Mouse (Mus musculus): ENCODE measurements around the gene Adamts17.

The Adamts17 gene

DNA sequence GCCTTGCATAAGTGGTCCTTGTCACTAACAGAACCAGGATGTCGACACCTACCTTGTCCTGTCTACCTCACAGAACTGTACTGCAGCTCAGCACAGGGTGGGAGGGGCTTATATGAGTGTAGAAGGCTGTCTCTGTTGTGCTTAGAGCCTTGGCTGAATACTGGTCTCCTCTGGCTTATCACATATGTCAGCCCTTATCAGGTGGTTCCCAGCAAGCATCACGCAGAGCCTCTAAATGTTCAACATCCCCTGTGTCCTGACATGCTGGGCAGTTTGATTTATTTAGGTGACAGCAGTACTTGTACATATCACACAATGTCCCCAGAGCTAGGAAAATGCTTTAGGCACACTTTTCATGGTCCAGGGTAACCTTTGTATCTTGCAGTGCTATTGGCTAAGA is 191.7 kb downstream of the Adamts17 start:
- DNase-seq (ENCODE audit: low read depth, low spot score): no peak

DNA sequence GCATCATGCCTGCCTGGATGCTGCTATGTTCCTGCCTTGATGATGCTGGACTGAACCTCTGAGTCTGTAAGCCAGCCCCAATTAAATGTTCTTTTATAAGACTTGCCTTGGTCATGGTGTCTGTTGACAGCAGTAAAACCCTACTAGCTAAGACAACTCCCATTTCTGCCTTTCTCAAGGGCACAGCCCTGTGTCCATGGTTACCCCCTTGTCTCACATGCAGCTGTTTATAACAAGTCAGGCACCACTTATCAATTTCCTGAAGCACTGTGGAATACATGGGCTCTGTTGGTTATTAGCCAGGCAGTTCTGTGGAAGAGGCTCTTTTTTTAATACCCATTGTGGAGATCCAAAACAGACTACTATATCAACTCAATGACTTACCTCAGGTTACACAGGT is 193.1 kb downstream of the Adamts17 start:
- no peak for DNase-seq (ENCODE audit: low read depth, low spot score)

DNA sequence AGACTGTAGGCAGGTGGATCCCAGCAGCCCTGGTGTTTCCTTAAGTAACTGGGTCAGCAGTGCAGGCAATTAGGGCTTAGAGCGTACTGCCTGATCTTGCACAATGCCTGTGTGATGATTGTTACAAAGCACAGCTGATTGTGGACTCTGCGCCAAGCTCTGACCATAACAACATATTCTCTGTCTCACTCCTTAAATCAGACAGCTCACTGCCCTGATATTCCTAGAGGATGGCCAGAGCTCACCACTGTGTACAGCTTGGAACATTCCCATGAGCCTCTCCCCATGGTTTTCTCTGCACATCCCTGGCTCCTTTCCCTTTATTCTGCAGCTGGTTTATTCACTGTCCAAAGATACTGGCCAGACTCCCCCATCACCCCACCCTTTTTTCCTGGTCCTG is 194.8 kb downstream of the Adamts17 start:
- no peak for DNase-seq (ENCODE audit: low read depth, low spot score)

DNA sequence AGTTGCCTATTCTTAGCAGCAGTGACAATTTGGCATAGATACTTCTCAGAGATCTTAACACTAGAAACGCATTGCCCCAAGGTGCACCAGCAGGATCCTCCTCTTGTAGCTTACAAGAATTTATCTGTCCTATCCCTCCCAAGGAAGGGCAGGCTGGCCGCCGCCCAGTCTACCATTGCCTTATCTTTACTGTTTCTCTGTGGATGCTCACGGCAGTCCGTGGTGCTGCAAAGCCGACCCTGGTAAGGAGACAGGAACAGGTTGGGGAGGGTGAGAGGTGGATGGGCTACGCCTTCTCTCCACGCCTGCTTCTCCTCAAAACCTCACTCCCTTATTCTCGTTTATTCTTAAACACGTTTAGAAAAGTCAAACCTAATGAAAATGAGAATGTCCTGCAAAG is 195.7 kb downstream of the Adamts17 start:
- no peak for DNase-seq (ENCODE audit: low read depth, low spot score)

DNA sequence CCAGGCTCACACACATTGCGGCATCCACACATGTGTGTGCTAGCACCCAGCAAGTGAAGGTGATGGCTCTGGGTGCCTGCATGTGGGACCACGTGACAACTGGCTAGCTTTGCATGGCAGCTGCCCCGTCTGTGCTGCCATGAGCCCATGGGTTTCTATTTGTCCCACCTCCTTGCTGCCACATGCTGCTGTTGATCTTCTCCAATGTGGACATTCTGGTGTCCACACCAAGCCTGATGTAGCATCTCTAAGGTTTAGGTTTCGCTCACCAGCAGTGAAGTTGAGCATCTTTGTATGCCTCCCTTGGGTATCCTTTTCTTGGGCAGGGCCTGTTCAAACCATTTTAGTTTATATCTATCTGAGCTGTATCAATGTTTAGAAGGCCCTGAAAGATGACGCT is 196.1 kb downstream of the Adamts17 start:
- DNase-seq (ENCODE audit: low read depth, low spot score): no peak

DNA sequence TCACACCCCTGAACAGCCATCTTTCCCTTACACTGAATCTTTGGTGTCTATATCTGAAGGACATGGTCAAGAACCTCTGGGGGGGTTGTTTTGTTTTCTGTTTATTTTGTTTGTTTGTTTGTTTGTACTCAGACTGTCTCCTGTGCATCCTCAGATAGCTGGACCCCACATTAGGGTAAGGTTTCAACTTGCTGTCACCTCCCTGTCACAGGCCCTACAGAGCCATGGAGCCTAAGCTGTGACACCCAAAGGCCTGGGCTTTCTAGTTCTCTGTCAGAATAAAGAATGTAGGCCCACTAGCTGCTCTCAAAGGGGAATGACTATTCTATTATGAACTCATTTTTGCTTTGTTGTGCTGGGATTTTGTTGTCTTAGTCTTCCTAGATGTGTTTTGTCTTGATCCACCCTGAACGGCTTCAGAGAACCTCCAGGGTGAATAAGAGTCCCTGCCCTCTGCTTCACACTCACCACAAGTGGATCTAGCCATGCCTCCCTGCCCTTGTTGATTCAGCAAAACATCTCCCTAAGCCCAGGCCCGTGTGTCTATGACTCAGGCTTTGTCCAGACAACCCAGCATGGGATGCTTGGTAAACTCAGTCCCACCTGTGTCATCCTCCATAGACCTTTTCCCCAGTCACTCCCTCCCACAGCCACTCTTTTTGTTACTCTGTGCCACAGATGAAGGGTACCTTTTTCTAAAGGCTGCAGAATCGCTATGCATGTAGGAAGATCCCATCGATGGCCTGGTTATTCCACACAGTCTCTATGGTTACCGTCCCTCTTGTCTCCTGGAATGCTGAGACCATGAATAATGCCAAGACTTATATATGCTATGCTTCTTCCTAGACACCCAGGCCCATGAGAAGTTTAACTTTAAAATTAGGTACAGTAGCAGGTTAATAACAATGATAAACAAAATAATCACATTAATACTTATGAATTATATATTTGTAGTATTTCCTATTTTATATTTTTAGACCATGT is 197.3 kb downstream of the Adamts17 start:
- DNase-seq (ENCODE audit: low read depth, low spot score): no peak

DNA sequence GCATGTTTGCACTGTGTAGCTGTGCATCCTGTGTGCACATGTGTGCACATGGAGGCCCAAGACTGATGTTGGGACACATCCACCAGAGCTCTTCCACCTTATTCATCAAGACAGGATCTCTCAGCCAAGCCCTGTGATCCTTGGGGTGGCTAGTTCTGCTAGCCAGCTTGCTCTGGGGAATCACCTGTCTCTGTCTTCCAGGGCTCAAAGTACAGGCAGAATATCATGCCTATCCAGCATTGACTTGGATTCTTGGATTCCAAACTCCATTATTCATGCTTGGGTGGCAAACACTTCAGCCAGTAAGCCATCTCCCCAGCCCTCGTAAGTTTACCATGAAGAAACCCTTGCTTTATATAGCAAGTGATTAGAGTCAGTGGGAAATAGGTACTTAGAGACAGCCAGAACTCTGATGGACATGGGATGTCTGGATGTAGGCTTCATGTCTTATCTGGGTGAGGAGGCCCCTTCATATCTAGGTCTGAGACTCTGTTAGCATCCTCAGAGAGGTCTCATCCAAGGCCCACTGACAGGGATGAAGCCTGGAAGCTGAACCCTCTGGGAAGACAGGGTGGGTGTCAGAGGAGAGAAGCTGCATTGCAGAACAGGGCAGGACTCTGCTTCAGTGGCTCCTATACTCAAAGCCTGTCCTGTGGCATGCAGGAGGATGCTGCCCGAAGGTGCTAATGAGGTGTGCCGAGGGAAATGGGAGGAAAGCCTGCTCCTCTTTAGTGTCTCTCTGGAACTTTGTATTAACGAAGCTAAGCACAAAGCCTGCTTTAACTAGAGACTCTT is 198.4 kb downstream of the Adamts17 start:
- DNase-seq (ENCODE audit: low read depth, low spot score): no peak

DNA sequence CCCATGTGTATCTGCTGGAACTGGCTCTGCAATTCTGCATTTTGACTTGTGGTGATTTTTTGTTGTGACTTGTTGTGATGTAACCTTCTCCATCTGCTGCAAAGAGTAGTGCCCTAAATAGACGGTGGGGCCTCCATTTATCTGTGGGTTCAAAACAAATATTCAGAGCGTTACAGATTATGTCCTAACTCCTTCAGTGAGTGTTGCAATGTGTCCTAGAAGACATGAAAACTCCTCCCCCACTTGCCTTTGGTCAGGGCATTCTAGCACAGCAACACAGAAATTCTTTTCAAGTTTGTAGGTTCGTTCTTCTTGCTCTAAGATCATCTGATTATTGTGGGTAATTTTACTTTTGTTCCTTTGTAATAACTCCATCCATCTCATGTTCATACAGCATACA is 199.6 kb downstream of the Adamts17 start:
- no peak for DNase-seq (ENCODE audit: low read depth, low spot score)

DNA sequence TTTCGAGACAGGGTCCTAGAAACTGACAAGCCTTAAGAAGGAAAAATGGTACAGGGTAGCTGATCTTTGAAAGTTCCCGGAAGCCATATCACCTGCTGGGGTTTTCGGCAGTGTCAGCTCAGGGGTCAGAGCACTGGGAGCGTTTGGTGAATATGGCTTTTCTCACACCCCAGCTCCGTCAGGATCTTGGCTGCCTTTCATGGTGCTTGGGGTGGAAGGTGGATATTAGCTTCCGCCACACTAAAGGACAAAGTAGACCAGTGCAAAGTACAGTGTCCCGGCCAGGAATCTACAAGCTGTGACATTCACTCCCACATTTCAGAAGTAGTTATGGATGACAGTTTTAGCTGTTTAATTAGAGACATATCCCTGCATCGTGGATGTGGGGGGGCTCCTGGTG is 200.3 kb downstream of the Adamts17 start:
- no peak for DNase-seq (ENCODE audit: low read depth, low spot score)

DNA sequence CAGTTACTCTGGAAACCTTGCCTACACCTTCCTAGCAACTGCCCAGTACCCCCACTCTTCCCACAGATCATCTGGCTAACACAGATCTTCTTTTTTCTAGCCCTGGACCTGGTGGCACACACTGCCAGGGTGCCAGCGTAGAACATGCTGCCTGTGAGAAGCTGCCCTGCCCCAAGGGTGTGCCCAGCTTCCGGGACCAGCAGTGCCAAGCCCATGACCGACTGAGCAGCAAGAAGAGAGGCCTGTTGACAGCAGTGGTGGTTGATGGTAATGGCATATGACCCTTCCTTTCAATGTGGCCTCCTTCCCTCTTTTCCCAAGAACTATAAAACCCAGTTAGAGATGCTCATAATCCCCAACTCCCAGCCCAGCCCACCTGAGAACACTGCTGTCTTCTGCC is 202.2 kb downstream of the Adamts17 start:
- no peak for DNase-seq (ENCODE audit: low read depth, low spot score)

DNA sequence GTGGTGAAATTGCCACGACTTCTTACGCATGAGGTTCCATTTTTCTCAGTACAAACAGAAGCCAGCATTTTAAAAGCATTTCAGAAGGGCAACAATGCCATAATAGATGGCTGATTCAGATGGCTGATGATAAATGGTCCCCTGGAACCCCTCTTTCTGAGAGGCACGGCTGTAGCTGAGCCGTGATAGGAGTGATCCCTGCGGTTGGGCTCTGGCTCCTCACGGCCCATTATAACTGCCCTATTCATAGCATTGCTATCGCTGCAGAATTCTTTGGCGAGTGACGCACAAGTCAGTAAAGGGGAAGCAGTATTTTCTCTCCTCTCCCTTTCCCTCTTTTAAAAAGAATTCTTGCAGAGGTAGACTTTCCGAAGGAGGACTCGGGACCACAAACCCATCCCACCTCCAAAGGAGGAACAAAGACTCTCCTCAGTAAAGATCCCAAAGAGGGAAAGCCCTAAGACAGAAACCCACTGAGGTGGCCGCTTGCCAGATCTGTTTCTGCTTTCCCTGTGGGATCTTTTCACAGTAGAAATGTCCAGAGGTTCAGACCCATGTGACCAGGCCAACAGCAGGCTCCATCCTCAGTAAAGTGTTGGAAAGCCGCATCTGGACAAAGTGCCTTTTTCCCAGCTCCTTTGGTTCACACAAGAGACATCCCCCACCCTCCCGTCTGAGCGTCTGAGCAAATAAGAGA is 204.7 kb downstream of the Adamts17 start:
- DNase-seq (ENCODE audit: low read depth, low spot score): no peak

DNA sequence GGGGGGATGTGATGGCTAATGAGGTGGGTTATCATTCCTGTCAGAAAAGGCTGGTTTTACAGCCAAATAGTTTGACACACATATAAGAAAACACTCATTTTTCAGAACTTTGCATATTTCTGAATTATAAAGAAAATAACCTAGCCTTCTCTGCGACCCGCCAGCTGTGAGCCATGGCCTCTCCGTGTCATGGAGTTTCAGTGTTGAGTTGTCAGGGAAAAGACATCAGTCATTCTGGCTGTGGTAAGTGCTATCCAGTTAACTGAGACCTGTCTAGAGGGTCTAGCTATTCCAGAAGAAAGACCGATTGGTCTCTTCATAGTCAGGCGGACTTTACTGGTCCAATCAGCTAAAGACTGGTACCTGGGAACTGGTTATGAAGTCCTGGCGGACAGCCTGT is 205.7 kb downstream of the Adamts17 start:
- no peak for DNase-seq (ENCODE audit: low read depth, low spot score)

DNA sequence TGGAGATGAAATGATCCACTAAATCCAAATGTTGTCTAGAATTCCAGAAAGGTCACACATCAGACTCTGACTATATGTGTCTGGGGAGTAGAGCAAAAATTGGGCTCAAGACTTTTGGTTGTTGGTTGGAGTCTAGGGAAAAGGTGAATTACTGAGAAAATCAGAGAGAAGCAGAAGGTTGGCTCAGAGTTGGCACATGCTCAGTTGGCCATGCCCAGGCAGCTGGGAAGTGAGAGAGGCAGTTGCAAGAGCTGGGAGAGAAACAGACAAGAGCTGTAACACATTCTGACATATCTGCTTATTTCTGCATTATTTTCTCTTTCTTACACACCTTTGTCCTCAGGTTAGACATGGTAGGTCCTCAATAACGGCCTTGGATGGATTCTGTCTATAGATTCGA is 209.7 kb downstream of the Adamts17 start:
- no peak for DNase-seq (ENCODE audit: low read depth, low spot score)

DNA sequence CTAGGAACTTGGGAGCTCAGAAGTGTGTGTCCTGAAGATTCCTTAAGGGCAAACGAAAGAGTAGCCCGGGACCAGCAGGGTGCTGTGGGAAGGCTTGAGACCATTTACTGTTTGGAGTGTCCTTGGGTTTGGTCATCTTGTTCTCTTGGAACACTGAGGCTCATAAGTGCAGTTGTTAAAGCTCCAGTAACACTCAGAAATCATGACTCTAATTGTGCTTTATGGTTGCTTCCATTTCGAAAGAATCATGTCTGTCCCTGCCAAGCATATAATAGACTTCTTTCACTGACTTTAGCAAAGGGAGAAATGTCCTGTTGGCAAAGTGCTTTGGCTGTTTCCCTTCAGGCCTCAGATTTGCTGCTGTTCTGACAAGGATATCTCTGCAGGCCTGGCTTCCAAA is 210.9 kb downstream of the Adamts17 start:
- DNase-seq (ENCODE audit: low read depth, low spot score): no peak

DNA sequence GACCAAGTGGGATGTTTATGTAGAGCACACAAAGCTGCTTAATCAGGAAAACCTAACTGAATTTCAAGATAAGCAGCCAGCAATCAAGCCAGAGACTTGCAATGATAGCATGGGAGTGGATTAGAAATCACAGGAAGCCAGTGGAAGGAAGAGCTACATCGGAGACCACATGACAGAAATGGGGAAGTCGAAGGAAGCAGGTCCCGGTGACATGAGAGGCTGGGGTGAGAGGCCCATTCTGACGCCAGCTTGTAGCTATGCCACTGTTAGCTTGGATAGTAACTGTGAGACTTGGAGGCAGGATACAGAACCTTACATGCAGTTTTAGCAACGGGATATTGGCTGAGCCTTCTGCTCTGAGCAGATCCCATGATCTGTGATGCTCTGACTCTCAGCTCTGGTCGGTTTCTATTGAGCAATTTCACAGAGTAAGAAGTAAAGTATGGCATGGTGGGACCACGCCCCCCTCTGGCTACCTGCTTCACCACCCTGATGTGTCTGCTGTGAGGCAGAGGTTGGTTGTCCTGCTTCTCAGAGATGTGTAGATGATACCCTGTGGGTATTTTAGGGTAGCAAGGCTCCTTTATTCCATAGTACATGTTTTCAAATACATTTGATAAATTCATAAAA is 211.7 kb downstream of the Adamts17 start:
- no peak for DNase-seq (ENCODE audit: low read depth, low spot score)

DNA sequence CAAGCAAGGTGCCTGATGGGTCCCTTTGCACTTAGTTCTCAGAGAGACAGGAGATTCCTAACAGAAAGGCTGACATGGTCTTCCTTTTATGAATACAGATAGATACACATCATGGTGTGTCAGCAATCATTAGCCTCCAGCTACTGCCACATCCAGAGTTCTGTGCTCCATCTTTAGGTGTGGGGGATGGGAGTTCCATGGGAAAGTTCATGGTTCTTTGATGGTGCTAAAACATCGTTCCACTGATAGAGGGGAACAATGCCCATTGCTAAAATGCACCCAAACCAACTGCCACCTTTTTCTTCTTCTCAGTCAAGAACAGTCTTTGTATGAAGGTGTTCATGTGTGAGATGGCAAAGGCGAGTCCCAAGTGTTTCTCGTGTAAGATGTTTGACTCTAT is 215.3 kb downstream of the Adamts17 start:
- no peak for DNase-seq (ENCODE audit: low read depth, low spot score)

DNA sequence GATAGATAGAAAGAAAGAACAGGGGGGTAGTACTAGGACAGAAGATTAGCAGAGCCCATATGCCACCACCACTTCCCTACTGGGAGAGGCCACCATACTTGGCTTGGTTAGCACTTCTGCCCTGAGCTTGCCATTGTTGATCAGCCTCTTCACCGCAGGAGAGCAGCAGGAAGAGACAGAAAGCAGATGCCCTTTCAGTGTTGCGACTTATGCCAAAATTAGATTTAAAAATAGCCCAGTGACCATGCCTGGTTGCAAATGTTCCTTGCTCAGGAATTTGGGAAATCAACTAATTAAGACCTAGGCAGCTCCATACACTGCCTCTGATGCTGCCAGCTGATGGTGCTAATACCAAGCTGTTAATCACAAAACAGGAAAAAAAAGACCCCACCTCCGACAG is 216.0 kb downstream of the Adamts17 start:
- no peak for DNase-seq (ENCODE audit: low read depth, low spot score)

DNA sequence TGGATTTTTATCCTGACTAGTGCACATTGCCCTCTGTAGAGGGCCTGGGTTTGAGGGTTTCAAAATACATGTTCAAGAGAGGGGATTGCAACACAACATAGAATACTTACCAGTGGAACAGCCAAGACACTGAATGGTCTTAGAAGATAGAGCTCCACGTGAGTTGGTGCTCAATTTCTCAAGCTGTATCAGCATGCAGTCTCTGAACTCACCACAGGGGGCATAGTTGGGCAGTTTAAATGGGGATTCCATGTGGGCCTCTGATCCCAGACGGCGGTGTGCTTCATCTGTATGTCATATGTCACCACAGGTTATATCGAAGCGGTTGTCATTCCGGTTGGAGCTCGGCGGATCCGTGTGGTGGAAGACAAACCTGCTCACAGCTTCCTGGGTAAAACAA is 222.2 kb downstream of the Adamts17 start:
- no peak for DNase-seq (ENCODE audit: low read depth, low spot score)

DNA sequence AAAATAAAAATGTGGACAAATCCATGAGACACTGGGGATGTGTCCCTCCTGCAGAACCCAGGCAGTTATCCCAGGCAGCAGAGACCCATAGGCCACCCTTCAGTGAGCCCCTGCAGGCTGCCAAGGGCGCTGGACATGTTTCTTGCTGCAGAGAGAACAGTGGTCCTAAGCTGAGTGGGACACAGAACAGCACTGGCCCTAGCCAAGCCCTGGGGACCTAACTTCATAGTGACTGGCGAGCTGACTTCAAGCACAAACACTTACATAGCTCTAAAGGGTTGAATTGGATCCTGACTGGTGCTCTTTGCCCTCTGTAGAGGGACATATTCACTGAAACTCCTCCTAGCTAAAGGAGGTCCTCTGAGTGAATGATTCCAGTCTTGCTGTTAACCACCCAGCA is 223.0 kb downstream of the Adamts17 start:
- no peak for DNase-seq (ENCODE audit: low read depth, low spot score)

DNA sequence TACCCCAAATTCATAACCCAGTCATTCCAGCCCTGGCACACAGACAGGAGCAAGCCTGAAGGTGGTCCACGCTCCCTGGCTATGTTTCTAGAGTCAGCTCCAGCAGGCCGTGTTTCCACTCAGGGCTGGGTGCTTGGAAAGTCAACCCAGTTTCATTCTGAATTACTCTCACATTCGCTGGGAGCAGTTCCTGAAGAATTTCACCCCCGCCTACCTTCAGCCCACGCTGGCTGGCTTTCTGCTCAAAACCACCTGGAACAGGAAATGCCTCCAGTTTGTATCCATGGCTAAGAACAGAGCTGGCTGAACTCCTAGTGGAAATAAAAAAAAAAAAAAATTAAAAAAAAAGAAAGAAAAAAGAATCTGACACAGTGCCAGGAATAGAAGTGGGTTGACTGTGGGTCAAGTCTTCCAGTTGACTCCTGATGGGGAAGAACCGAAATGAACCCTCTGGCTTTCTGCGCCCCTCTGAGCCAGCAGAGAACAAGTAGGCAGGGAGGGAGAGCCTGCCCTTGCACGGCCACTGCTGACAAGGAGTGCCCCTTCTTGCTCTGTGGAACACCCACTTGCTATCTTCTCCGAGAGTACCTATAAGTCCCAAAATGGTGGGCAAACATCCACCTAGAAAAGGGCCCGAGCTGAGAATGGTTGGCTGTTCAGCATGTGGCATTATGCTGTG is 225.2 kb downstream of the Adamts17 start:
- DNase-seq (ENCODE audit: low read depth, low spot score): no peak

DNA sequence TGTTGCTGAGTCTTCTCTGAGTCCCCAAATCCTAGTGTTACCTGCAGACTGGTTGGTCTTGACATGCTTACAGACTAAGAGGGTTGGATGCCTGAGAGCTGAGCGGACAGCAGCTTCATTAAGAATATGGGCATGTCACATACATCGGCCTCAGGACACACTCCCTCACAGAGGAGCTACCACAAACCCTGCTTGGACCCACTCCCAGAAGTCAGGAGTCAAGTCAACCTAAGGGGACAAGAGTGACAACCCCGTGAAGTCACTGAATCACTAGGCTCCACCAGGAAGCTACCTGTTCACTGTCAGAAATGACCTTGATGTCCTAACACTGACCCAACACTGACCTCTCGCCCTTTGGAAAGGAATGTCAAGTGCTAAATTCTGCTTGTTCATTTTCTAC is 226.1 kb downstream of the Adamts17 start:
- no peak for DNase-seq (ENCODE audit: low read depth, low spot score)
